Mouse (Mus musculus): Measurements from ENCODE around the gene Eif3b.
A peak's percentile ranks its signal among the peaks of the same experiment; 100 is the strongest.
"Not testable (repeated sequence)": the region's sequence is repeated elsewhere in the genome, so short reads cannot be mapped to it uniquely, and the experiment has no call there.

The Eif3b gene

DNA sequence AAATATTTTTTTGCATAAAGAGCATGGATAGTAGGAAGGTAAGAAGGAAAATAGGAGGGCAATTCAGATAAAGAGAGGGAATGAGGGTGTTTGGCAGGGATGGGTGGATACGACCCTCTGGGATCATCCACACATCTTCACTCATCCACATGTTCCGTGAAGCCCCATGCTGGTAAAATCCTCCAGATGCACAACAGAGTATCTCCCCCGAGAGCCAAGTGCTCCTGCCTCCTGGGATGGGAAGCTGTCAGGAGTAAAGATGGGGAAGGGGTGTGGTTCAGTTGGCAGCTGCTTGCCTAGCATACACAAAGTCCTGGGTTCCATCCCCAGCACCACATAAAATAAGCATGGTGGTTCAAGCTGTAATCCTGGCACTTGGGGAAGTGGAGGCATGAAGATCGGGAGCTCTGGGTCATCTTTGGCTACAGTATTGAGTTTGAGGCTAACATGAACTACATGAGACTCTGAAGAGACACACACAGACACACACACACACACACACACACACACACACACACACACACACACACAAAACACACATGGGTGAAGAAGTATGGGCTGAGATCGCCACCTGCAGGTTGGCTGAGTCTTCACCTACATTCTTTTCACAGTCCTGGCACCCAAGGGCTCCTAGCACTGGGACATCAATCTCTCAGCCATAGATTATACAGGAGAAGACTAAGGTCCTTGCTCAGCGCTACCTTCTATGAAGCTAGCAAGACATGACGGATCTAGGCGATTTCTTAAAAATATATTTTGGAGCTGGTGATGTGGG lies 22.8 kb upstream of the Eif3b start:
- DNase-seq (ENCODE audit: low spot score), result no peak

DNA sequence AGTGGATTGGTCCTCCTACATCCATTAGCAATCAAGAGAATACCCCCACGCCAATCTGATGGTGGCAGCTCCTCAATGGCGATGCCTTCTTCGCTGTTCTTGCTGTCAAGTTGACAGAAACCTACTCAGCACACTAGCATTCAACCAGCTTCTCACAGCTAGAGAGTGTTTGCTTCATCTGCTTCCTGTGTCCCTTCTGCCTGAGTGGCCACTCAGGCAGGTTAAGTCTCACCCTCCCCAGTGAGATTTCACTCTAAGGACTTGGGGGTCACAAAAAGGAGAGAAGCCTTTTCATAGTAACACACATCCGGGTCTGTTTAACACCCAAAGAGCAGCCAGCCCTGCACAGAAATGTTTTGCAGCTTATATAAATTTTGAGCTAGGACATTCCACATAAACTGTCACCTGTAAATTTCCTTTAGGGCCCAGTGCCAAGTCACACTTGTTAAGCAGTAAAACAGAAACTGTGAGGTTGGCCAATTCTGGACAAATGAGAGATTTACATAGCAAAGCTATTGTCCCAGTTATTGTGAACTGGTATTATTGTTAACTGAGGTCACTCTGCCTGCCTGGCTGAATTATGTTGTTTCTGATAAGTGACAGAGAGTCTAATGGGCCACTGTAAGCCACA lies 16.4 kb upstream of the Eif3b start:
- DNase-seq (ENCODE audit: low spot score), result no peak

DNA sequence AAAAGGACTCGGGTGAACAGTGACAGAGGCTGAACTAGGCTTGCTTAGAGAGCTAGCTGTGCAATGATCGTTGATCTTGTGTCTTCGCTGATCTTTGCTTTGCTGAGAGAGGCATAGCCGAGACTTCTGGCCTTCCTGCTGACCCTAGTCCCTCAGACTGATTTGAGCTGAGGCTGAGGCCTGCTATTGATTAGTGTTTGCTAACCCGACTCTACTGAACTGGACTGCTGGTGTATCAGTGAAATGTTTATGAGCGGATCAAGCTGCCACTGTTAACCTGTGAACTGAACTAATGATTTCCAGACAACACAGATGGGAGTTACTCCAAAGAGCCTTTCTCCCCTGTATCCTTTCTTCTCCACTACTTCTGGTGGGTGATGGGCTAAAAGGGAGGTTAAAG lies 14.0 kb upstream of the Eif3b start:
- DNase-seq (ENCODE audit: low spot score), result peak; percentile 61

DNA sequence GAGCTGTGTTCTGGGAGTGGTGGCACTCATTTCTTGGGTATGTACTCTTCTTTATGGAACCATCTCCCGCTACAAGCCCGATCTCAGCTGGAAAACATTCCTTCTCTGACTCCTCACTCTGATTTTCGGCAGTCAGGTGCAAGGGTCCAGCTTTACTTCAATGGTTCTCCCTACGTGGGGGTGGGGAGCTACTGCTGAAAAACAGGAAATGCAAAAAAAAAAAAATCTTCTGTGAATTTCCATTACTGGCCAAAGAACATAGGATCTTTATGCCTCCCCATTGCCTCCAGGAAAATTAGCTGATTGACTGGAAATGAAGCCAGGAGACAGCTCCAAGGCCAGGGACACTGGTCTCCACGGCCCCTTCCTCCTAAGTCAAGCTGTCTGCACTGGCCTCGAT lies 12.5 kb upstream of the Eif3b start:
- no peak for DNase-seq (ENCODE audit: low spot score)

DNA sequence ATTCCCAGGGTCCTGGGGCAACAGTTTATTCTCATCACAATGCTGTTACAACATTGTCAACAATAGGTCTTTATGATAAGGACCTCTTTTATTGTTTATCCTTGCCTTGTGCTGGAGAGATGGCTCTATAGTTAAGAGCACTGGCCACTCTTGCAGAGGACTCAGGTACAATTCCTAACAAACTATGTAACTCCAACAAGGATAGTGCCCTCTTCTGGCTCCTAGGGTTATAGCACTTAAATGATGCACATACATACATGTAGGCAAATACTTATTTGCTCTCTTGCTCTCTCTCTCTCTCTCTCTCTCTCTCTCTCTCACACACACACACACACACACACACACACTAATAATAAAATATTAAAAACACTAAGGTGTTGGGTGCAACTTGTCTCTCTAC lies 10.3 kb upstream of the Eif3b start:
- DNase-seq (ENCODE audit: low spot score), result no peak

DNA sequence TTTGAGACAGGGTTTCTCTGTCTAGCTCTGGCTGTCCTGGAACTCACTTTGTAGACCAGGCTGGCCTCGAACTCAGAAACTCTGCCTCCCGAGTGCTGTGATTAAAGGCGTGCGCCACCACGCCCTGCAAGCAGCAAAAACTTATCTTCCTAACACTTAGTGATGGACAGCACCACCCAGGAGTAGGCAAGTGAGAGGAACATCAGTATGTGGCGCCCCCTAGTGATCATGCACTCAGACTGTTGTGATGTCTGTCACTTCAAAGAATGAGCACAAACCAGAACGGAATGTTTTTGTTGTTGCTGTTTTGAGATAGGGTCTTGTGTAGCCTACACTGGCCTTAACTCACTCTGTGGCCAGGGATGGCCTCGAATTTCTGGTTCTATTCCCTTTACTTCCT lies 7.8 kb upstream of the Eif3b start:
- DNase-seq (ENCODE audit: low spot score), result peak; percentile 72

DNA sequence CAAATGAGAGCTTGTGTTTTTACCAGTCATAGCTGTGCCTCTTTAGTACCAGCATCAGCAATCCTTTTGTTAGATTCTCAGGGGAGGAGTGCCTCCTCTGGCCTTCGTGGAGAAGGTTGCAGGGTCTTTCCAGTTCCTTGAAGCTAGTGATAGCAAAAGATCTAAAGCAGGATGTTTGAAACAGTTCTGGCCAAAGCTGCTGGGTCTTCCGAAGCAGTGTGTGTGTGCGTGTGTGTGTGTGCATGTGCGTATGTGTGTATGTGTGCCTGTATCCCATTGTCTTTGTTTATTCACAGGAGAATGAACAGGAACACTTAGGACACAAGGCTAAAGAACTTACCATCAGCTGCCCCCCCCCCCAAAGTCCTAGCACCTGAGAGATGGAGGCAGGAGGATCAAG lies 4.5 kb upstream of the Eif3b start:
- no peak for DNase-seq (ENCODE audit: low spot score)

DNA sequence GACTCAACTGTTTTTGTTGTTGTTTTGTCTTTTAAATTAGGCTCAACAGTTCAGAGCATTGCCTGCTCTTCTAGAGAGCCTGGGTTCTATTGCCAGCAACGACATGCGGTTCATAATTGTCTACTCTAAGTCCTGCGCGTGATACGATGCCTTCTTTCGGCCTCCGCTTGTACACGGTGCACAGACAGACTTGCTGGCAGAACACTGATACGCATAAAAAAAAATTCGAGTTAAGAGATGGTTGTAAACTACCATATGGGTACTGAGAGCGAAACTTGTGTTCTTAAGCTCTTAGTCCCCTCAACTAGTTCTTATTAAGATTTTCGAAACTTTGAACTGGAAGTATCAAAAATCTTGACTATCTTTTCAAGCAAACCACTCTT lies 1.0 kb upstream of the Eif3b start:
- DNase-seq (ENCODE audit: low spot score), result no peak

DNA sequence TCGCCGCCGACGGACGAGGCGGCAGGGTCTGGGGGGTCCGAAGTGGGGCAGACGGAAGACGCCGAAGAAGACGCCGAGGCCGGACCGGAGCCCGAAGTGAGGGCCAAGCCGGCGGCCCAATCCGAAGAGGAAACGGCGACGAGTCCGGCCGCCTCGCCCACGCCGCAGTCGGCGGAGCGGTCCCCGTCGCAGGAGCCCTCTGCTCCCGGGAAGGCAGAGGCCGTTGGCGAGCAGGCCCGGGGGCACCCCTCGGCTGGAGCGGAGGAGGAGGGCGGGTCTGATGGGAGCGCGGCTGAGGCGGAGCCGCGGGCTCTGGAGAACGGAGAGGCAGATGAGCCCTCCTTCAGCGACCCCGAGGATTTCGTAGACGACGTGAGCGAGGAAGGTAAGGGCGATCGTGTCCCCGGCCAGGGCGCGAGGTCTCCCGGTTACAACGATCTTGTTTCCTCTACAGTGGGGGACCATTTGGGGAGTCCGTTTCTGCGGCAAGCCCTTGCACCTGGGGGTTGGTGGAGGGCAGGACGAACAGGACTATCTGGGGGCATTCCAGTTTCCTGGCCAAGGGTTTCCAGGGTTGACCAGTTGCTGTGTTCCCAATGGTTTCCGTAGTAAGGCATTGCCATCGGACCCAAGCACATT lies 433 bp downstream of the Eif3b start:
- DNase-seq (ENCODE audit: low spot score), result peak; percentile 22

DNA sequence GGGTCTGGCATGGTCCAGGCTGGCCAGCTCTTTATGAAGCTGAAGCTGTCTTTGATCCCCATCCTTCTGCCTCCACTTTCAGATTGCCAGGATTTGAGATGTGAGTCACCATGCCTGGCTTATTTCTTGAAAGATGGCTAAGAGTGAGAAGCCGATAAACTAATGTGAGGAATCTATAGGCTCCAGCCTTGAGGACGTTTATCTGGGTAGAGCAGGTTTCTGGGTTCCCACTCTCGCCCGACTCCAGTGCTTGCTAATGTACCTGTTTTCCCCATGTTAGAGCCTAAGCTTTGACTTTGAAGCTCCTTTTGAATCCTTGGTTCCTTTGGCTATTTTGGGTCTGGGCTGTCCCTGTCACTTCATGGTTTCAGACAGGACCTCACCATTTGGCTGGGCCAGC lies 1.5 kb downstream of the Eif3b start:
- no peak for DNase-seq (ENCODE audit: low spot score)

DNA sequence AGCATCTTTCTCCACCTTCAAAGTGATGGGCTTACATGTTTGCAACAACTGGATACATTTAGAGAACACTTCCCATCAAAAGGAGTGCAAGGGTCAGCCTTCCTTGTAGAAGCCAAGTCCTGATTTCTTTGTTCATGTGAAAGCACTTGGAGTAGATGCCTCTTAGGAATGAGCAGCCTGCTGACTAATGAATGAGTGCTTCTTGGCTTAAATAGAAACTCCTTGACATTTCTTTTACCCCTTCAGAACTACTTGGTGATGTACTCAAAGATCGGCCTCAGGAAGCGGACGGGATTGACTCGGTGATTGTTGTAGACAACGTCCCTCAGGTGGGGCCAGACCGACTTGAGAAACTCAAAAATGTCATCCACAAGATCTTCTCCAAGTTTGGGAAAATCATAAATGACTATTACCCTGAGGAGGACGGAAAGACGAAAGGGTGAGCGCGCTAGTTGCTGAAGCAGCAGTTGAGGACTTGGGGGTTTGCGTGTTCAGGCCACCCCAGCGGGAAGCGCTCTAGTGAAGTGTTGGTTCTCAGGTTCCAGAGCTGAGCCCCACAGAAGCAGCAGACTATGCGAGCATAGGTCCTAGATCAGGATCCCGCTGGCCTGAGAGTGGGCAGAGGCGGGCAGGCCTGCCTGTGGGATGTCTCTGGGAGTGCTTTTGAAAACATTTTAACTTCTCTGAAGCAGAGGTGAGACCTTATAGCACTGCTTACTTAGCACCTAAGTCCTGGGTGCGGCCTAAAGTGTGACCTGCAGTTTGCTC lies 6.1 kb downstream of the Eif3b start:
- DNase-seq (ENCODE audit: low spot score), result no peak

DNA sequence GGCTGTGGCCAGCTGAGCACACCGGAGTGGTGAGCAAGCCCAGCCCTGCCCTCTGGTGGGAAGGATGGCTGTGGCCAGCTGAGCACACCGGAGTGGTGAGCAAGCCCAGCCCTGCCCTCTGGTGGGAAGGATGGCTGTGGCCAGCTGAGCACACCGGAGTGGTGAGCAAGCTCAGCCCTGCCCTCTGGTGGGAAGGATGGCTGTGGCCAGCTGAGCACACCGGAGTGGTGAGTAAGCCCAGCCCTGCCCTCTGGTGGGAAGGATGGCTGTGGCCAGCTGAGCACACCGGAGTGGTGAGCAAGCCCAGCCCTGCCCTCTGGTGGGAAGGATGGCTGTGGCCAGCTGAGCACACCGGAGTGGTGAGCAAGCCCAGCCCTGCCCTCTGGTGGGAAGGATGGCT lies 20.0 kb downstream of the Eif3b start:
- not testable (repeated sequence) for DNase-seq (ENCODE audit: low spot score)

DNA sequence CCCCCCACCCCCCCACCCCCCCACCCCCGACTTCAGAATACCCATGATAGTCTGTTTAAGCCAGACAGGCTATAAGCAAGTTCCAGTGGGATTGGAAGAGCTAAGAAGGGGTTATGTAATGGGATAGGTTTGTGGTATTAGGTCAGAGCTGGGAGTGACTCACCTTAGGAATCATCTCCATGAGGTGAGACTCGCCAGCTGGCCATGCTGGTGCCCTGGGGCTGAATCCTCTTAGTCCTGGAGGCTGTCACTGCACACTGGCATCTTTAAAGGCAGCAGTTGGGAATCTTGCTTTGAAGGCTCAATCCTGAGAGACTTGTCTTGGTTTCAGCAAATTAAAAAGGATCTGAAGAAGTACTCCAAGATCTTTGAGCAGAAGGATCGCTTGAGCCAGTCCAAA lies 22.3 kb downstream of the Eif3b start:
- no peak for DNase-seq (ENCODE audit: low spot score)

DNA sequence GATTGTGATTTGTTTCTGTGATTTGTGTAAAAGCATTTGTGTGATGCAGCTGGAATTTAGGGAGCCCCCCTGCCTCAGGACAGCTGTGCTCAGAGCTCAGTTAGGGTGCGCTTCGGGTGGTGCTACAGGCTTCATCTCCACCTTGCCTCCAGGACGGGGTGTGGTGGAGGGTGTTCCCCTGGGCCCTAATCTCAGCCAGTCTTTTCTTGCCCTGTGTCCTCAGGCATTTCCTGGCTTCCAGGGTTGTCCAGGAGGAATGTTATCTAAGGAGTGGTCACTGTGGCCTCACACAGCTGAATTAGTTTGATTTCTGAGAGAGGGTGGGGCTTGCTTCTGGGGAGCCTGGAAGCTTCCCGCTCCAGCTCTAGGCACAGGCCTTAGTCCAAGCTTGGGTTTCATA lies 24.9 kb downstream of the Eif3b start:
- no peak for DNase-seq (ENCODE audit: low spot score)

DNA sequence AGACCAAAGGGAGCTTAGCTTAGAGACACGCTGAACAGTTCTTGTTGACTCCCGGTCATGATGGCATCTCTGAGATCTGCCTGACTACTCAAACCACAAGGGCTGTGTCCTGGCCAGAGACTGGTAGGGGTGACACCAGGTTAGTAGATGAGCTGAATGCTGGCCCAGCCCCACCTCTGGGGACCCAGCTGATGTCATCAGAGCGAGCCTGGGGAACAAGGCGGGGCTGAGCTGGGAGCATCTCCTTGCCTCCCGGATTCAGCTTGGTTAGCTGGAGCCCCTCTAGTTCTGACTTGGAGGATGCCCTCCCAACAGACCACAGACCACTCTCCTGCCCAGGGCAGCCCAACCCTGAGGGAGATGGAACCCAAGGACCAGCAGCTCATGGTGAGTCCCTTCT lies 26.2 kb downstream of the Eif3b start, which contains the start of gene Gm4869:
TSS of gene Gm4869 (plus strand) at position 301 of the 400 bp plus-strand sequence.
- no peak for DNase-seq (ENCODE audit: low spot score)

DNA sequence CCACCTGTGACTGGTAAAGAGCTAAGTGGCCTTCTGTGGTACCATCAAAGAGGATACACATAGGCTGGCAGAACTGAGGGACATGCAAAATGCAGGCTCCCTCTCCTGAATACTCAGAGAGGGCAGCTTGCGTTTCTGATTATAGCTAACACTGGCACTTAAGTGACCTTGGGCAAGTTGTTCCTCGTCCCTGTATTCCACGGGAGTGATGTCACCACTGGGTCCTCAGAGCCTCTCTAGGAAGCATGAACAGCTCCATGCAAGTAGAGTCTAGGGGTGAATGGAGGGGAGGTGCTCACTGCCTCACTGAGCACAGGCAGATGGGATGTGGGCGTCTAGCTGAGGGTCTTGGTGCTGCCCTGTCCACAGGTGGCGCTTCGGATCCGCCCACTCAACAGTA lies 26.9 kb downstream of the Eif3b start:
- DNase-seq (ENCODE audit: low spot score), result no peak

DNA sequence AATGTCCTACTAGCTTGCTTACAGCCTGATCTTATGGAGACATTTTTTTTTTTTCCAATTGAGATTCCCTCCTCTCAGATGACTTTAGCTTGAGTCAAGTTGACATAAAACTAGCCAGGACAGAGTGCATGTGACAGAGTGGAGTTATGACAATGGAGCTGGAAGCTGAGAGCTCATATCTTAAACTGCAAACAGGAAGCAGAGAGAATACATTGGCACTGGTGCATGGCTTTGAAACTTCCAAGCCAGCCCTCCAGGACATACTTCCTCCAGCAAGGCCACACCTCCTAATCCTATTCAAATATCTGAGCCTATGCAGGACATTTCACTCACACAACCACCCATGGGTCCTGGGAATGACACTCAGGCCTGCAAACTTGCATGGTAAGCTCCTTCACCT lies 35.4 kb downstream of the Eif3b start:
- no peak for DNase-seq (ENCODE audit: low spot score)

DNA sequence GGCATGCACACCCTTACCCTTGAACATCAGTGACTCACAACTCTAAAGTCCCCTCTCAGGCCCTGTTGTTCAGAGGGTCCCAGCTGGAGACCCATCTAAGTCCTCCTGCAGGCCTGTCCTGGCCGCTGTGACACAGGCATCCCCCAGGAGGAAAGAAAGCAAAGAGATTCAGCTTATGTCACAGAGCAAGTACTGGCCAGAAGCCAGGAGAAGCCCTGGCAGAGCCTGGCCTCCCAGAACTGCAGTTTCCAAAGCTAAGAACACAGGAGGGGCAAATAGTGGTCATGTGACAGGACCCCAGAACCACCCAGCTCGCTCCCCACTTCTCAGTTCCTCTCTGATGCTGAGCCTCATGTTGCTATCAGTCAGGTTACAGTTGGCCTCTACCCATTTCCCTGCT lies 36.3 kb downstream of the Eif3b start:
- DNase-seq (ENCODE audit: low spot score), result no peak

DNA sequence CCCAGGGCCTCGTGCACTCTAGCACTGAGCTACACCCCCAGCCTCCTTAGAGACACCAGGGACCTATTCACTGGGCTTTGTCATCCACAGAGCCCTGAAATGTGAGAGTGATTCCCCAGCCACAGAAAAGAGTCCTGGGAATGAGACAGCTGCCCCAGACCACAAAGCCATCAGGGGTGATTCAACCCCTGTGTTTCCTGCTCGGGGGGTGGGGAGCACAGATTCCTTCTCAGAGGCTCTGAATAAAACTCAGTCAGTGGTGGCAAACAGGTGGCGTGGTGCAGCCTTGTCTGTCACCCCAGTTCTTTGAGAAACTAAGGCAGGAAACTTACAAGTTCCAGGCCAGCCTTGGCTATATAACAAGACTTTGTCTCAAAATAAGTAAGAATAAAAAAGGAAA lies 42.3 kb downstream of the Eif3b start:
- no peak for DNase-seq (ENCODE audit: low spot score)

DNA sequence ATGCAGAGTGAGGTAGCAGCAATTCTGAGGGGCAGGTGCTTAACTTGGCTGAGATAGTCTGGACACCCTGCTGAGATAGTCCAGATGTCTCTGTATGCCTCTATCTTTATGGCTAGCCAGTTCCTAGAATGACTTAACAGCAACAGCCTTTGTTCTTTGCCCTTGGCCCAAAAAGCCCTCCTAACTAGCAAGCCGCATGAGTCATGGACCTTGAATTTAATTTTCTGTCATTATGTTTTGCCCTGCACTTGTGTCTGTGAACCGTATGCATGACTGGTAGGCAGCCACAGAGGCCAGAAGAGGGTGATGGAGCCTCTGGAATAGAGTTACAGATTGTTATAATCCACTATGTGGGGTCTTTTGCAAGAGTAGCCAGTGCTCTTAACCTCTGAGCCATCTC lies 44.0 kb downstream of the Eif3b start:
- not testable (repeated sequence) for DNase-seq (ENCODE audit: low spot score)

DNA sequence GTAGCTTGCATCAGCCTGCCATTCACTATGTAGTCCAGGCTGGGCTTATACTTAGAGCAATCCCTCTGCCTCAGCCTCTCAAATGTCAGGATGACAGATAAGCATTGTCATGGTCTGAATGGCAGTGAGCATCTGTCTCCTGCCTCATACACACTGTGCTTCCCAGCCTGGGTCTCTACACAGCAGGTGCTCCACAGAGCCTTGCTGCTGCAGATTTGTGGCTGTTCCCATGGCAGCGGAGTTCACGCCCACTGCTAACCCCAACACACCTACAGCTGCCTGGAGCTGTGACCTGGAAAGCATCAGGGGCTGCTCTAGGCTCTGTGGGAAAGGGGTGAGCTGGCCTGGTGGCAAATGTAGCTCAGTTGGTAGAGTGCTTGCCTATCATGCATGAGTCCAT lies 45.8 kb downstream of the Eif3b start:
- DNase-seq (ENCODE audit: low spot score), result no peak

DNA sequence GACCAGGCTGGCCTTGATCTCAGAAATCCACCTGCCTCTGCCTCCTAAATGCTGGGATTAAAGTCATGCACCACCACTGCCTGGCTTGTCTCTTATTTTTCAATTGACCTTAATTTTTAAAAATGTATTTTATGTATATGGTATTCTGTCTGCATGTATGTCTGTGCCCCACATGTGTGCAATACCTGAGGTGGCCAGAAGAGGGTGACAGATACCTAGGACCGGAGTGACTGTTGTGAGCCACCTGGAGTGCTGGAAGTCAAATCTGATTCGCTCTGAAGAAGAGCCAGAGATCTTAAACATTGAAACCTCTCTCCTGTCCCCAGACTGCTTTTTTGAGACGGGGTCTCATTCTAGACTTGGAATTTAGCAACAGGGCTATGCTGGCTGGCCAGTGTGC lies 53.2 kb downstream of the Eif3b start:
- peak; percentile 34 for DNase-seq (ENCODE audit: low spot score)

DNA sequence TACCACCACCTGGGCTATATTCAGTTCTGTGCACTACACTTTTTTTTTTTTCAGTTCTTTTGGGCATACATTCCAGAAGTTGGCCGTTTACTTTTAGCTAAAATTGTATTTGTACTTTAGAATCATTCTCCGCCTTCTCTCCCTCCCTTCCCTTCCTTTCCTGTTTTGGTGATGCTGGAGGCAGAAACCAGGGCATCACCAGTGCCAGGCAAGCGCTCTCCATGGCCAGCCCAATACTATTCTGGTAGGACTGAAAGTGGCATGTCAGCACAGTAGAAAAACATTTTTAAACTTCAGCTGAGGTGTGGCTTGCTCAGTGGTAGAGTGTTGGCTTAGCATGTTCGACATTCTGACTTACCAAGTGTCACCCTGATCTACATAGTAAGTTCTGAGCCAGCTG lies 62.3 kb downstream of the Eif3b start:
- DNase-seq (ENCODE audit: low spot score), result no peak
